Mouse (Mus musculus) MEL (cell line): ENCODE measurements at regions not wholly inside any gene's neighbourhood (a gene's known extent, or its start where the extent isn't known, plus 50 kb on each side); places are given as distances from the start of the nearest gene placed in this dataset.

Experiments
- CTCF ChIP-seq, 3 experiments: IDR thresholded peaks in 2 of 3; conservative IDR thresholded peaks in 1 of 3; 2 replicates each; pipeline ENCODE4 v1.5.1; 2011 to 2012; ENCODE audit warnings: low read length in 3 of 3, low read depth in 2 of 3, mild to moderate bottlenecking in 2 of 3, improper control_type of control experiment in 1 of 3, inconsistent platforms in 1 of 3, mixed read lengths in 1 of 3, moderate library complexity in 1 of 3; ENCODE audit not compliant: control insufficient read depth in 1 of 3, insufficient read depth in 1 of 3, poor library complexity in 1 of 3, severe bottlenecking in 1 of 3
- E2F4 ChIP-seq: IDR thresholded peaks from 2 replicates; pipeline ENCODE4 v1.6.1; 2011; ENCODE audit warnings: low read depth, low read length, improper control_type of control experiment, borderline replicate concordance
- EP300 ChIP-seq, 2 experiments: IDR thresholded peaks; 2 replicates each; pipeline ENCODE4 v1.6.1; 2011; ENCODE audit warnings: improper control_type of control experiment in 2 of 2, low read length in 2 of 2, low read depth in 1 of 2, mild to moderate bottlenecking in 1 of 2
- KAT2A ChIP-seq: conservative IDR thresholded peaks from 2 replicates; pipeline ENCODE4 v1.6.1; 2012; ENCODE audit warnings: low read depth, low read length, improper control_type of control experiment, inconsistent platforms
- MAFK ChIP-seq: IDR thresholded peaks from 2 replicates; pipeline ENCODE4 v1.6.1; 2011; ENCODE audit warnings: low read depth, mild to moderate bottlenecking, low read length, improper control_type of control experiment, borderline replicate concordance
- MAX ChIP-seq: IDR thresholded peaks from 2 replicates; pipeline ENCODE4 v1.6.1; 2011; ENCODE audit warnings: low read length, improper control_type of control experiment
- MAZ ChIP-seq: IDR thresholded peaks from 2 replicates; pipeline ENCODE4 v1.6.1; 2012; ENCODE audit warnings: low read depth, mild to moderate bottlenecking, inconsistent platforms, low read length, improper control_type of control experiment
- MXI1 ChIP-seq: IDR thresholded peaks from 2 replicates; pipeline ENCODE4 v1.6.1; 2011; ENCODE audit warnings: mild to moderate bottlenecking, low read depth, low read length, improper control_type of control experiment
- POLR2A ChIP-seq, 2 experiments: IDR thresholded peaks; 2 replicates each; pipeline ENCODE4 v1.6.1; 2011 to 2012; ENCODE audit warnings: low read length in 2 of 2, mild to moderate bottlenecking in 2 of 2, control low read depth in 1 of 2, improper control_type of control experiment in 1 of 2, low read depth in 1 of 2, moderate library complexity in 1 of 2; ENCODE audit not compliant: control insufficient read depth in 1 of 2, insufficient read depth in 1 of 2, poor library complexity in 1 of 2
- TAL1 ChIP-seq: IDR thresholded peaks from 2 replicates; pipeline ENCODE4 v1.6.1; 2012; ENCODE audit warnings: mild to moderate bottlenecking, inconsistent platforms, low read length, moderate library complexity, mixed read lengths
- ZMIZ1 ChIP-seq: IDR thresholded peaks from 2 replicates; pipeline ENCODE4 v1.6.1; 2012; ENCODE audit warnings: low read depth, mild to moderate bottlenecking, inconsistent platforms, low read length, improper control_type of control experiment, moderate library complexity

DNA sequence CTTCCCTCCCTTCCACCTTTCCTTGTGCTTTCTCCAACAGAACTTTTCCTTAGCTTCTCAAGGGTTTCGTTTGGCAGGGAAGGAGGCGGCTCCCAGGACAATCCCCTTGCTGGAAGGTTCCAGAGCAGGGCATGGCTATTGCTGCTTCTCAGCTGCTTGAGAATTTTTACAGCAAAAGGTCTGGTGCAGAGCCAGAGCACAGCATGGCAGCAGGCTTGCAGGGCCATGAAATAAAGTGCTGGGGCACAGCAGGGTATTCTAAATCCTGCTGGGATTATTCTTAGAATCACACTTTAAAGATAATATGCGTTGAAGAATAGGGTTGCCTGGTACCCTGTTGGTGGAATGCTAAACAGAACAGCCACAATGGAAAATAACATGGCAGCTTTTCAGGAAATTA is 648.5 kb downstream of the Bcl11a start:
- TF ChIP-seq EP300 (IDR thresholded peaks at IDR 0.05; ENCODE audit: low read depth in 1 of 2, low read length in 2 of 2) (no peak), MAX (no peak), E2F4 (no peak), CTCF (IDR thresholded peaks at IDR 0.05 in 2 of 3, conservative IDR thresholded peaks at IDR 0.05 in 1 of 3; ENCODE audit: control insufficient read depth in 1 of 3, insufficient read depth in 1 of 3, low read depth in 2 of 3, low read length in 3 of 3, poor library complexity in 1 of 3, severe bottlenecking in 1 of 3) (no peak), POLR2A (IDR thresholded peaks at IDR 0.05; ENCODE audit: control insufficient read depth in 1 of 2, insufficient read depth in 1 of 2, low read depth in 1 of 2, low read length in 2 of 2, poor library complexity in 1 of 2) (no peak), MXI1 (no peak), MAZ (no peak), KAT2A (no peak), ZMIZ1 (no peak), TAL1 (no peak), MAFK (no peak)
